Mouse (Mus musculus) midbrain, embryonic 14.5 days (tissue): ENCODE measurements at regions not wholly inside any gene's neighbourhood (a gene's known extent, or its start where the extent isn't known, plus 50 kb on each side); places are given as distances from the start of the nearest gene placed in this dataset.

Experiments
- ATAC-seq: fragments of 200-750 bp; cut with Nextera tagmentation; 2 replicates; pipeline ENCODE4 v1.8.0; 2017; ENCODE audit warnings: moderate number of reproducible peaks, moderate library complexity; ENCODE audit not compliant: low FRiP score, low TSS enrichment
- DNase-seq: peaks from one replicate; pipeline ENCODE4 v3.0.0-alpha.2; 2015
- H3K27ac ChIP-seq: fragments of 300-500 bp; sonication (generic); replicated peaks from 2 replicates; pipeline ENCODE4 v1.5.1; 2014; ENCODE audit warnings: mild to moderate bottlenecking, low read depth, low read length, moderate library complexity
- H3K27me3 ChIP-seq: fragments of 300-500 bp; sonication (generic); 2 replicates; pipeline ENCODE4 v1.6.1; 2014; ENCODE audit warnings: low read length, control low read depth, mixed read lengths; ENCODE audit not compliant: control insufficient read depth, insufficient read depth
- H3K36me3 ChIP-seq: fragments of 300-500 bp; sonication (generic); 2 replicates; pipeline ENCODE4 v1.6.1; 2014; ENCODE audit warnings: low read length, control low read depth; ENCODE audit not compliant: control insufficient read depth, insufficient read depth
- H3K4me1 ChIP-seq: fragments of 300-500 bp; sonication (generic); 2 replicates; pipeline ENCODE4 v1.6.1; 2014; ENCODE audit warnings: mild to moderate bottlenecking, antibody characterized with exemption, low read length, control low read depth; ENCODE audit not compliant: control insufficient read depth, insufficient read depth
- H3K4me2 ChIP-seq: fragments of 300-500 bp; sonication (generic); 2 replicates; pipeline ENCODE4 v1.6.1; 2014; ENCODE audit warnings: mild to moderate bottlenecking, low read length, moderate library complexity
- H3K4me3 ChIP-seq: fragments of 300-500 bp; sonication (generic); replicated peaks from 2 replicates; pipeline ENCODE4 v1.5.1; 2014; ENCODE audit warnings: low read depth, low read length
- H3K9ac ChIP-seq: fragments of 300-500 bp; sonication (generic); replicated peaks from 2 replicates; pipeline ENCODE4 v1.6.1; 2014; ENCODE audit warnings: mild to moderate bottlenecking, low read length, moderate library complexity
- H3K9me3 ChIP-seq: fragments of 300-500 bp; sonication (generic); 2 replicates; pipeline ENCODE4 v1.6.1; 2016; ENCODE audit warnings: low read length, control low read depth, mixed read lengths; ENCODE audit not compliant: control insufficient read depth
- WGBS: fragments of 180-500 bp; shearing (Covaris S2); extraction: QIAGEN DNeasy Blood & Tissue Kit; methylation state at CpG from one replicate; pipeline ENCODE4 v1.1.7; 2014; 5-methylcytosine and 5-hydroxymethylcytosine counted together

DNA sequence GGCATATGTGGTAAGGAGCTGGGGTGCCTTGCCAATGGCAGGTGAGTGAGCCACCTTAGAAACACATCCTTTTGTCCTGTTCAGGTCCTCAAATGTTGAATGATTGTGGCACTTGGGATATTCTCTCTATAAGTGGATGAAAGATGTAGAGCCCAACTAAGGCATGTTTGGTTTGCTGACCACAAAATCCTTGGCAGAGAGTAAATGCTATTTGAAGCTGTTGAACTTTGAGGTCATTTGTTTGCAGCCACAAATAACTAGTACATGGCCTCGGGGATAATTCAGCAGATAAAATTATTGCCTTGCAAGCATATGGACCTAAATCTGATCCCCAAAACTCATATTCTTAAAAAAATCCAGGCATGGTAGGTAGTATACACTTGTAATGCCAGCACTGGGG lies 281.2 kb downstream of the Cd47 start:
- Histone ChIP-seq H3K9me3 (no peaks in the 10 kb centered on the region), H3K36me3 (no peaks in the 10 kb centered on the region), H3K4me3 (no peak overlapping the region), H3K4me1 (no peaks in the 10 kb centered on the region), H3K27me3 (no peaks in the 10 kb centered on the region), H3K27ac (no peak overlapping the region), H3K9ac (no peak overlapping the region), H3K4me2 (no peak overlapping the region)
- DNase-seq, result no peak
- WGBS, result 95% methylated on average over 1 of the region's 1 CpGs
- ATAC-seq, result no peak

GRCm38 (mm10) chr16:50092318-50092717 lies 292.0 kb downstream of the Cd47 start:
- Histone ChIP-seq H3K4me2 (no peak overlapping the region), H3K4me3 (no peak overlapping the region), H3K36me3 (no peaks in the 10 kb centered on the region), H3K27me3 (no peaks in the 10 kb centered on the region), H3K9me3 (no peaks in the 10 kb centered on the region), H3K27ac (no peak overlapping the region), H3K9ac (no peak overlapping the region), H3K4me1 (no peaks in the 10 kb centered on the region)
- no peak for ATAC-seq
- DNase-seq, result no peak
- 100% methylated on average over 1 of the region's 1 CpGs for WGBS

DNA sequence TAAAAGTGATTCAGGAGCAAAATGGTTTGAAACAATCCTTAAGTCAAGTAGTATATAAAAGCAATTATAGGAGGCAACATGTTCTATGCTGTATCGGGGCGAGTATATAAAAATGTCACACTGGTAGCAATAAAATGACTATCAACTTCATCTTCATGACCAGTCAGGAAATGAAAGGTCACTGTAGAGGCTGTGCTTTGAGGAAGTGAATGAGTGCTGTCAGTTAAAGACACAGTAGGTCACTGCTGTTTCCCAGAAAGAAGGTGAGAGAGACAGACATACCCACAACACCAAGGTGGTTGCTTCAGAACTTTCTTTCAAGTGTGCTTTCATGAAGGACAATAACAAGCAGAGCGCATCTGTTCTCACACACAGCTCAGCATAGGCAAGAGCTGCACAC lies 292.4 kb downstream of the Cd47 start:
- whole genome bisulfite sequencing, result 97% methylated on average over 3 of the region's 3 CpGs
- Histone ChIP-seq H3K27ac (no peak overlapping the region), H3K9me3 (no peaks in the 10 kb centered on the region), H3K4me2 (no peak overlapping the region), H3K4me1 (no peaks in the 10 kb centered on the region), H3K4me3 (no peak overlapping the region), H3K36me3 (no peaks in the 10 kb centered on the region), H3K27me3 (no peaks in the 10 kb centered on the region), H3K9ac (no peak overlapping the region)
- DNase-seq, result no peak
- ATAC-seq, result no peak

- H3K36me3 ChIP-seq, result no peaks in the 10 kb centered on the region
- ATAC-seq (no peak), DNase-seq (no peak)
- no peak overlapping the region for H3K9ac ChIP-seq
- WGBS, result 77% methylated on average over 6 of the region's 6 CpGs
- H3K4me2 ChIP-seq, result no peak overlapping the region
- no peaks in the 10 kb centered on the region for H3K9me3 ChIP-seq
- H3K4me3 ChIP-seq, result no peak overlapping the region
- H3K27ac ChIP-seq, result no peak overlapping the region
- H3K4me1 ChIP-seq, result no peaks in the 10 kb centered on the region
- no peaks in the 10 kb centered on the region for H3K27me3 ChIP-seq
Measured at GRCm38 (mm10) chr16:50095858-50096551, 295.7 kb downstream of the Cd47 start.

DNA sequence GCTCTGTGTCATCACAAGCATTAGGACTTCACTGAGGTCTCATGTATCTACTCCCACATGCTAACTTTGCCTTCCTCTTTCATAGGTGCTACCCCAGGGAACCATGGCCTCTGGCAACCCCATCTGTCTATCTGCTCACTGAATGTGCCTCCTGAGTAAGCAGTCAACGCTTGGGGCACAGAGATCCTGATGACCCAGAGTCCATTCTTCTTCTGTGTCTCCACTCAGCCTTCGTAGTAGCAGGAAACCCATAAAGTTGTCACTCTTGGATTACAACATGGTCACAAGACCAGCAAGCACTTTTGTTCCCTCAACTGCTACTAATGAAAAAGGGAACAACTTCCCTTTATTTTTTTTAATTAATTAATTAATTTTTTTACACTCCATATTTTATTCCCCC lies 296.2 kb downstream of the Cd47 start:
- no peaks in the 10 kb centered on the region for H3K36me3 ChIP-seq
- H3K27me3 ChIP-seq, result no peaks in the 10 kb centered on the region
- no peak overlapping the region for H3K4me2 ChIP-seq
- ATAC-seq, result no peak
- no peaks in the 10 kb centered on the region for H3K9me3 ChIP-seq
- 83% methylated on average over 2 of the region's 2 CpGs for WGBS
- H3K27ac ChIP-seq, result no peak overlapping the region
- H3K4me1 ChIP-seq, result no peaks in the 10 kb centered on the region
- DNase-seq, result no peak
- no peak overlapping the region for H3K4me3 ChIP-seq
- no peak overlapping the region for H3K9ac ChIP-seq

- Histone ChIP-seq H3K27ac (no peak overlapping the region), H3K27me3 (no peaks in the 10 kb centered on the region), H3K4me2 (no peak overlapping the region), H3K4me3 (no peak overlapping the region), H3K36me3 (no peaks in the 10 kb centered on the region), H3K4me1 (no peaks in the 10 kb centered on the region), H3K9me3 (no peaks in the 10 kb centered on the region), H3K9ac (no peak overlapping the region)
- no peak for ATAC-seq
- DNase-seq, result no peak
- WGBS, result 92% methylated on average over 7 of the region's 7 CpGs
Measured at GRCm38 (mm10) chr16:50103340-50103739, 303.0 kb downstream of the Cd47 start.

GRCm38 (mm10) chr16:50118150-50118549 lies 314.0 kb downstream of the Bbx start:
- H3K4me2 ChIP-seq, result no peak overlapping the region
- ATAC-seq (no peak), DNase-seq (no peak)
- no peaks in the 10 kb centered on the region for H3K36me3 ChIP-seq
- no peak overlapping the region for H3K9ac ChIP-seq
- H3K4me1 ChIP-seq, result no peaks in the 10 kb centered on the region
- WGBS, result 95% methylated on average over 7 of the region's 7 CpGs
- no peaks in the 10 kb centered on the region for H3K9me3 ChIP-seq
- H3K27ac ChIP-seq, result no peak overlapping the region
- no peak overlapping the region for H3K4me3 ChIP-seq
- no peaks in the 10 kb centered on the region for H3K27me3 ChIP-seq

DNA sequence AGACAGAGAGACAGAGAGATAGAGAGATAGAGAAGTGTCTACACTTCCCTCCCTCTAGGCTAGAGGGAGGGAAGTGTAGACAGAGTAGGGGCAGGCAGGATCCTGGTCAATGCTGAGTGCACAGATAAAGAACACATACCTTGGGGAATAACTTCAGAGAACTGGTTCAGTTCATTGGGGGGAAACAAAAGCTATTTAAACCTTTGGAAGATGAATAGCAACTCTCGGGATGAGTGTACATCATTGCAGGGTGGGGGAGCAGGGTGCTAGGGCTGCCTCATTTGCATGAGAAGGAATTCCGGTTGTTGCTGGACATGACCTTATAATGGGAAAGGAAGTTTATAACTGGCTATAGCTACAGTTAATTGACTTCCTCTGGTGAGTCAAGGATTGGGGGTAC lies 309.7 kb downstream of the Bbx start:
- Histone ChIP-seq H3K4me3 (no peak overlapping the region), H3K4me1 (no peaks in the 10 kb centered on the region), H3K9me3 (no peaks in the 10 kb centered on the region), H3K36me3 (no peaks in the 10 kb centered on the region), H3K4me2 (no peak overlapping the region), H3K27ac (no peak overlapping the region), H3K9ac (no peak overlapping the region), H3K27me3 (no peaks in the 10 kb centered on the region)
- no peak for ATAC-seq
- no peak for DNase-seq
- 67% methylated on average over 2 of the region's 2 CpGs for WGBS

GRCm38 (mm10) chr16:50124646-50125045 lies 307.5 kb downstream of the Bbx start:
- Histone ChIP-seq H3K9me3 (no peaks in the 10 kb centered on the region), H3K4me2 (no peak overlapping the region), H3K4me3 (no peak overlapping the region), H3K36me3 (no peaks in the 10 kb centered on the region), H3K27ac (no peak overlapping the region), H3K9ac (no peak overlapping the region), H3K4me1 (no peaks in the 10 kb centered on the region), H3K27me3 (no peaks in the 10 kb centered on the region)
- DNase-seq (no peak), ATAC-seq (no peak)
- WGBS, result 81% methylated on average over 4 of the region's 4 CpGs
